Mouse (Mus musculus) adrenal gland, postnatal 25 days (tissue): ENCODE measurements around the gene Ptpn14. TPM values are rescaled to one million over a fixed set of nuclear protein-coding genes. Genes with fewer than 3 reads are reported as not detected.
A peak's percentile ranks its signal among the peaks of the same experiment; 100 is the strongest.
"Not testable (repeated sequence)": the region's sequence is repeated elsewhere in the genome, so short reads cannot be mapped to it uniquely, and the experiment has no call there.

Experiments
- DNase-seq: peaks from one replicate; pipeline ENCODE4 v3.0.0; 2021; ENCODE audit warnings: mixed read lengths
- long read RNA-seq: library from polyadenylated mRNA; stranded (forward); transcript quantifications from one replicate; pipeline ENCODE4 v2.0.0, GENCODE M21; 2021
- total RNA-seq: library from RNA; stranded (reverse); gene quantifications from 2 replicates; pipeline ENCODE4 v1.2.3, GENCODE M21; 2021

Ptpn14 gene
- 17.1 and 23.4 TPM in 2 replicates for total RNA-seq
- long read RNA-seq, partial matches to known transcripts: 1 of 9 reads
- long read RNA-seq, other reads (novel, unspliced or antisense): 7 of 9 reads

DNA sequence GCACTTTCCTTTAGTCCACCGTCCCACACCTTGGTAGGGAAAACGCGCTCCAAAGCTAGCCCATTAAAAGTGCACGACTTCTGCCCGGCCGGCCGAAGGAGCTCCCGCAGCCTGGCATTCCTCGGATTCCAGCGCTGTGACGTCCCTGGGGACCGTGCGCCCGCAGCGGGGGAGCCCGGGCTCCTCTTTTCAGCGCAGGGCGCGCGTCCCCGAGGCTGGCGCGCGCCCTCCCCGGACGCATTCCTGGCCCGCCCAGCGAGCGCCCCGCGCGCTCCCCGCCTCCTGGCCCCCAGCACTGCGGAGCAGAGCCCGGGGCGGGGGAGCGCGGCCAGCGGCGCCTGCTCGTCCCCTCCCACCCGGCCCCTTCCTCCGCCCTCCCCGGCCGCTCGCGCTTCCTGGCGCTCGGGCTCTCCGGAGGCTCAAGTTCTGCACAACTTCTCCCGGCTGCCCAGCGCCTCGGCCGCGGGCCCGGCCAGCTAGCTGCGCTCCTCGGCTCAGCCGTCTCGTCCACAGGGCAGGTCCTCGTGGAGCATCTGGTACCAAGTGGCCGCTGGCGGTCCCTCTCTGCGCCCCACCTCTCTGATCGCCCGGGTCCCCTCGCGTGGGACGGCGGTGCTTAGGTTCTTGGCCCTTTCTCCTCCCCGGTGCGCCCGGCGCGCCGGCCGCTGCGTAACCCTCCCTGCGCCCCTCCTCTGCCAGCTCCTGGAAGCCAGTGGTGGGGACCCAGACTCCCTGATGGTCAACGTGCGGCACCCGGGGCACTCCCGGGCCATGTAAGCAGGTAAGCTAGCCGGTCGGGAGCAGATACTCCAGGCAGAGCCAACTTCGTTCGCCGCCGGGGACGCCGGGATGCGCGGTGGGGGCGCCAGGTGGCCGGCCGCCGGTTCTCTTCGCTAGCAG, at the start of gene Ptpn14:
TSS of gene Ptpn14 (plus strand) at position 385 of the 900 bp plus-strand sequence.
- peak; percentile 92 for DNase-seq

DNA sequence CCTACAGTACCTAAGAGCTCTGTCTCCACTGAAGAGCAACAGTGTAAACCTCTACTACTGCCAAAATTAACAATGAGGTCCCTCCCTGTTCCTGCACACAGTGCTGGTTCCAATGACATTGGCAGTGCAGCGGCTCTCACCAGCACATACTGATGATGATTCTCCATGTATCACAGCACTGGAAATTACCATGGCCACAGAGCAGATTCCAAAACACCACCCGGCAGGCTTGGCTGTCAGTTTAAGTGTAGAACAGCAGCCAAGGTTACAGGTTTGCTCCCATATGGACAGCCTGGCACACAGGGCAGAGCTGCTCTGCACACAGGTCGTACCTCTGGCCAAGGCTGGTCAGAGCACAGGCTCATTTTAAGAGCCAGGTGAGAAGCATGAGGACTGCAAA, 48.5 kb upstream of the Ptpn14 start:
- DNase-seq: no peak

DNA sequence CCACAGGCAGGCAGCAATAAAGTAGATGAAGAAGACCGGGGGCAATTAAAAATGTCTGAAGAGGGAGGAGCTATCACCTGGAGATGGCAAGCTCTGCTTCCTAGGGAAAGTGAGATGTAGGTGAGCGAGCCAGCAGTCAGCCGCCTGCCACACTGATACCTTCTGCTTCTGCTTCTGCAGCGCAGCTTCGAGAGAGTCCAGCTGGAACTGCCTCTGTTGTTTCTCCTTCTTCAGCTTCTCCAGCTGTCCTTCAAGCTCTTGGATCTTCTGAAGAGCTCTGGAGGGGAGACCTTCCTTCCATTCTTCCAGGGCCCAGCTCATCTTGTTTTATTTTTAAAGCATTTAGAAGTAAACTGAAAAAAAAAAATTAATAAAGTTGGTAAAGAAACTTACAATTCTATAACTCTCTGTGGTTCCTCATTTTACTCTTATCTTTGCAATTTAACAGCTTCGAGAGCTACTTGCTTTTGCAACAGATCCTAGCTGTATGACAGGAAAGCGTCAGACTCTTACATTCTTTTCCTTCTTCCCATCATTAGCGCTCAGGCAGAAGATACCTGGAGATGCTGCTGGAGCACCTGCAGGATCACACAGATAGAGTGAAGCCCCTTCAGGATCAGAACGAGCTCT, 43.2 kb upstream of the Ptpn14 start:
- DNase-seq: no peak

DNA sequence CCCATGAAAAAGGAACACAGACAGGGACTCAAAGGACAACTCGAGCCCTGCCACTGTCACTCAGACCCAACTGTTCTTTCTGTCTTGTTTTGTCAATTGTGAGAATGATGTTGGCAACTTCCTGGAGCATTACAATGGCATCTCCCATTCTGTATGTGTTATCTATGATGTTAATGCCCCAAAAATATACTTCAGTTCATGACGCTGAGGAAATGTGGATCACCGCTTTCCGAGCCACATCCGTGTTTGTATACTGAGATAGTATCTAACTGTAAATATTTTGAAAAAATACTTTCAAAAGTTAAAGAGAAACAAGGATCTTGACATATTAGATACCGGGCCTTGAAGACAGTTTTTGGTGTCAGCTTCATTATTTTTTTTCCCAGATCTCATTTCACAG, 42.0 kb upstream of the Ptpn14 start:
- no peak for DNase-seq

DNA sequence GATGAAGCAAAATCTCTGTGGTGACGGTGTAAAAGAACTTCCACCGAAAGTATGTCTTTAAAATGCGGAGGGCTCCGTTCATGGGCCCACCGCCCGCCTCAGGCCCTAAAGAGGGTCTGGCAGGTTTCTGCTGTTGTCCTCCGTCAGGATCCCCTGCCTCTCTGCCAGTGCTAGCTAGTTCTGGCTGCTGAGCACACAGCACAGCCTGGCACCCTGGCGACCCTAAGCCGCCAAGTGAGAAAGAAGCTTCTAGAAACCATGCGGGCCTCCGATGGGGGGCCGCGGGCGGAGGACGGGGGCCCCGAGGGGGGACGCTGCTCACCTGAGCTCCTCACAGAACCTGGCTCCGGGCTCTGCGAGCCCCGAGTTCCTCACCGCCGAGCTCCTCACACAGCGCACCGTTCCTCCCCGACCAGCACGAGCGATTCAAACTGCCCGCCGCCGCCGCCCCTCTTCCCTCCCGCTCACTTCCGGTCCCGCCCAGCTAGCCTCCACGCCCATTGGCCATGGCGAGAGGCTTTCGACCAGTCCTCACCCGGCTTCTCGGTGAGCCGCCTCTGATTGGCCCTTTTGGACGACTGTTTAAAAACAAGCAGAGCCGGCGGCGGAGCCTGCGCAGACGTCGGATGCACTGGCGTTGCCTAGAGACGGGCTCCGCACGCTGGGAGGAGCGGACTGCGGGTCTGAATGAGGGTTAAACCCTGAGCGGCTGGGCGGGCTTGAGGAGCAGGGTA, 40.2 kb upstream of the Ptpn14 start, which contains the start of gene Cenpf:
TSS of gene Cenpf (minus strand) at position 433 of the 734 bp plus-strand sequence.
- DNase-seq: peak; percentile 98

DNA sequence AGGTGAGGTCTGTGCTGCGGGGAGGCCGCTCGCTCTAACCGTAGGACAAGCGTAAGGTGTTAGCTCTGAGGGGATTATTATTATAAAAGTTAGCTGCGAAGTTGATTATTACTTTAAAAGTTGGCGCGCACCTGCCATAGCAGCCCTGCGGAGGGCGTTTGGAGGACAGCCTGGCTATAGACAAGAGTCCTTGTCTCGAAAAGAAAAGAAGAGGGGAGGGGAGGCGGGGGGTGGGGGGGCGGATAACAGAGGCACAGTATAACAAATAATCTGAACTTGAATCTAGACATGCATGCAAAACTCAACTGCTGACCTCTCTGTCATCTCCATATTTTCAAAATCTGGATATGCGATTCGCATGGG, 39.7 kb upstream of the Ptpn14 start:
- no peak for DNase-seq

DNA sequence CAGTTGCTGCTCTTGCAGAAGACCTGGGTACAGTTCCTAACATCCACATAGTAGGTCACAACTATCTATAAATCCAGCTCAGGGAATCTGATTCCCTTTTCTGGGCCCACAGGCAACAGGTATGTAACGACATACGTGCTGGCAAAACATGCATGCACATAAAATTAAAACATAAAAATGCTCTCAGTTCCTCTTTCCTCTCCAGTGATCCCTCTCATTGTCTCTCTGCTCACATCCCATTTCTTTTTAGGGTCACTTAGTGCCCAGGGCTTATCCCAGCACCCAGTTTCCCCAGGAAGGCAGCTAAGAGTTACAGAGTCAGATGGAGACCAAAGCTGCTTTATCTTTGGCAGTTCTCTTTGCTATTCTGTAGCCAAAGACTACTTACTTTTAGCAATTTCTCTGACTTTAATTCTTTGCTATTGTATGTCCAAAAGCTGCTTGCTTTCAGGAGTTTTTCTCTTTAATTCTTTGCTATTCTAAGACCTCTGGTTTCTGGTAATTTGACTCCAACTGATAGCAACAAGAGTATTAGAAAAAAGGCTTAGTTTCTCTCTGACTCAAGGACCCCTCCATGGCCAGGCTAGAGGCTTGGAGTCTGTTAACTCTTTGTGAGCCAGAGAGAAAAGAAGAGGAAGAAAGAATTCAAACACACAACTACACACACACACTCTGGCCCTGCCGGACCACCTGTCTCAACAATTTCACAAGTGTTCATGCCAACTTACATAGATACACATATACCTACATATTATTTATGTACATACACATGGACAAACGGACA, 38.8 kb upstream of the Ptpn14 start:
- no peak for DNase-seq

DNA sequence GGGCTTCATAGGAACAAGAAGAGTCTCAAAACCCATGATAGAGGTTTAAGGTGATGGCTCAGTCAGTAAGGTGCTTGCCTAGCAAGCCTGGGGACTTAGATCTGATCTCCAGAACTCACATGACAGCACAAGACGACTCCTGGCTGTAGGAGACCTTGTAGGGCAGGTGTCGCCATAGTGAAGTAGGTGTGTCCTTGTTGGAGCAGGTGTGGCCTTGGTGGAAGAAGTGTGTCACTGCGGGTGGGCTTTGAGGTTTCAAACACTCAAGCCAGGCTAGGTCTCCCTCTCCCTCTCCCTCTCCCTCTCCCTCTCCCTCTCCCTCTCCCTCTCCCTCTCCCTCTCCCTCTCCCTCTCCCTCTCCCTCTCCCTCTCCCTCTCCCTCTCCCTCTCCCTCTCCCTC, 35.6 kb upstream of the Ptpn14 start:
- not testable (repeated sequence) for DNase-seq

DNA sequence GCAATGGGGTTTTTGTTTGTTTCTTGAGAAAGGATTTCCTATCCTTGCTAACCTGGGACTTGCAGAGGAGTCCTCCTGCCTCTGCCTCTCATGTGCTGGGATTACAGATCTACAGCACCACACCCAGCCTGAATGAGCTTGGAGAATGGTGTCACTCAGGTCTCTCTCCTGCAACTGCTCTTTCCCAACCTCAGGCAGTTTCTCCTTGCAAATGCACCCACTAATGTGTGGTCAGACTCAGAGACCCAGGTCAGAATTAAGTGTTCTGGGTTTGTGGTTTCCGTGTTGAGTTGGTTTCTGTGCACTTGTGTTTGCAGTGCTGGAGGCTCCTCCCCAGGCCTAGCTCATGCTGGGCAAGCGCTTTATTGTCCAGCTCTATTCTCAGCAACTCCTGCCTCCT, 33.7 kb upstream of the Ptpn14 start:
- no peak for DNase-seq

DNA sequence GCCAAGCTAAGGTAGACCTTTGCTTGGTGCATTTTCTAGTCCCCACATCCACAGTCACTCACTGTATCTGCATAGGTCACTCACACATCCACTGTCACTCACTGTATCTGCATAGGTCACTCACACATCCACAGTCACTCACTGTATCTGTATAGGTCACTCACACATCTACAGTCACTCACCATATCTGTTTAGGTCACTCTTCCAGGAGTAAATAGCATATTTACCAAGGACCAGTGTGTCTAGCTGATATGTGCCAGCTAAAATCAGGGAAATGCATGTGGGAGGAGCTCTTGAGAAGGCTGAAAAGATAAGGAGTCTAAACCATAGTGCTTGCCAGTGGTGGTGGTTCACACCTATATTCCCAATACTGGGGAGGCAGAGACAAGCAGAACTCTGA, 32.7 kb upstream of the Ptpn14 start:
- DNase-seq: no peak

DNA sequence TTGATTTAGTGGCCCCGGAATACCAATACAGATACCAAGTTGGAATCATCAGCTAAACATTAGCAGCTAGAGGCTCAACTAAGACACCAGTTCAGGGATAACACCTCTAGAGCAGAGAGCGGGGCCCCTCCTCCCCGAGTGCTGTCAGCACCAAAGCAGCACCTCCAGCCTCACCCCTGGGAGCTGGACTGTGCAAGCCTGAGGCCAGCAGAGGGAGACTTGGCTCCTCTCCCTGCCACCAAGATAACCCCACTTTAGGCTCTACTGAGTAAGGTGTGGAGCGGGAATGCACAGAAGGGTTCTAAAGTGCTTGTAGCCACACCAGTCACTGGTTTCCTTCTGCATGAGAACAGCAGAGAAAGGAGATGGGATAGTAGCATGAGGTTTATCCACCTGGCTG, 29.7 kb upstream of the Ptpn14 start:
- DNase-seq: no peak

DNA sequence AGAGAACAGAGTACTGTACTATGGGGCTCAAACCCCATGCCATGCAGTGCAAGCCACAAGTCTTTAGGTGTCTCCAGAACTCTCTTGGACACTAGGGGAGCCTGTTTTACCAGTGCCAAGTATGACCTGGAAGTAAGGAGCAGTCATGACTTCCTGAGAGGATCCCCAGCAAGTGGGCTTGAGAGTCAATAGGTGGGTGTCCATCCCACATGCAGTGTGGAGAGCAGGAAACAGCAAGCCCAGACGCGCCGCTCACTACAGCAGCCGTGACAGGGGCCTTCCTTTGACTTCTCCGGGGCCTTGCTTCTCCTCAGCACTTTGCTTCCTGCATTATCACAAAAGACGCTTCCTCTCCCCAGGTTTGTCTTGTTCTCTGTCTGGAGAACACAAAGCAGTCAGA, 27.9 kb upstream of the Ptpn14 start:
- DNase-seq: no peak

DNA sequence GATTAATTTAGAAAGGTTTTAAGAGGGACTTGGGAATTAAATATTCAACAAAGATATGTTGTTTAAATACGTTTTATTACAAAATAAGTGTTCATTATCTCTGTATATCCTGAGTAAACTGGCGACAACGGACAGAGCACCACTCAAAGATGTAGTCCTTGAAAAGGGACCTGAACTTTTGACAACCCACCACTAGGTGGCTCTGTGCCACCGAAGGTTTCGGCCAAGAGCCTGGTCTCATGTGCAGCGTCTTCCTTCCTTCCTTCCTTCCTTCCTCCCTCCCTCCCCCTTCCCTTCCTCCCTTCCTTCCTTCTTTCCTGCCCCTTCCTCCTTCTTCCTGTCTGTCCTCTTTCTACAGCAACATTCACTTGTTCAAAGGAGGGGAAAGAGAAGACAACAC, 27.1 kb upstream of the Ptpn14 start:
- peak; percentile 69 for DNase-seq

DNA sequence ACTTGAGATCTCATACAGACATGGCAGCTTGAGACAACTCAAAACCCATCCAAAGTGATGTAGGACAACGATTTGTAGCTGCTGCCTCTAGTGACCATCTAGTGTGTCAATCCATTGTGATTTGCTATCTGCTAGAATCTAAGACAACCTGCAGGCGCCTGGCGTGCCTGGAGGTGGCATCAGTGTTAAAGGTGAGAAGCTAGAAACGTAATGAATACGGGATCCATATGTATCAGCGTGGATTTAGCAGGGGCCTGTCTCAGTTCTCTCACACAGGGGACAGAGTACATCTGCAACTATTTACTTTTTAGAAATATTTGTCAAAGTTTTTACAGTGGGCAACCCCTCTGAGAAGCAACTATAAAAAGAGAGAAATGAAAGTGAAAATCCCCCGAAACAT, 24.9 kb upstream of the Ptpn14 start:
- DNase-seq: no peak

DNA sequence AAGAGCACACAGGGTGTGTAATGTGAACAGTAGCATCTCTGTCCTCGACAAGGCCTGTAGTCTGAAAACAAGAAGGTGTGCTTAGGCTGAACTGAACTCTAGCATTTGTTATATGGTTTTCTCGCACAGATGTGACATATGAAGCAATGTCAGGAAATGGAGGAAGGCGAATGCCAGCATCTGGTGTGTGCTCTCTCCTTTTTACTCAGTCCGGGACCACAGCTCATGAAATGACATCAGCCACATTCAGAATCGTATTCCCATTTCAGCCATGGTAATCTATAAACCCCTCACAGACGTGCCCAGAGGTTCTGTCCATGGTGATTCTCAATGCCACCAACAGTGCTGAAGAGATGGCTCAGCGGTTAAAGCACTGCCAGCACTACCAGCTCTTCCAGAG, 24.5 kb upstream of the Ptpn14 start:
- DNase-seq: no peak

DNA sequence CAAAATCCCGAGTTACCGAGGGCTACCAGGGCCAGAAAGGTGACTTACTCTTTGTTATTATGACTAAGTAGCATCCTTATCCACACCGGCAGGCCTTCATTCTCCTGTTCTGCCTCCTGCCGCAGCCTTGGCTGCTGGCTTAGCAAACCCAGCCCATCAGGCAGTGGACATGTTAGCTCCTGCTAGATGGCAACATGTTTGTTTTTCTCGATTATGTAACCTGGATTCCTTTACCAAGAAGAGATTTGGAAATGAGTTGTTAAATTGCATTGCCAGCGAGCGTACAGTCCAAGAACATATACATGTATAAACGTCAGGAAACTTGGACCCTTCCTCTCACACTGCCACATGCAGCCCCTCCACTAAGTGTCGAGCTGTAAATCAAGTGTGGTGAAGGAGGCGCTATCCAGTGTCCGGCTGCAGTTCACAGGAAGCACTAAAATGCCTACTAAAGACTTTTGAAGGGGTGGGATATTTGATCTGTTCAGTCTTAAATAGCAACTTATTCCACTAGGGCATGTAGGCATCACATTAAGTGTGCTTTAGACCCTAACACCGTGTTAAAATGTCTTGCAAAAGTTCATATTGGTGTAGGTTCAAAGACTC, 21.9 kb upstream of the Ptpn14 start:
- DNase-seq: no peak

DNA sequence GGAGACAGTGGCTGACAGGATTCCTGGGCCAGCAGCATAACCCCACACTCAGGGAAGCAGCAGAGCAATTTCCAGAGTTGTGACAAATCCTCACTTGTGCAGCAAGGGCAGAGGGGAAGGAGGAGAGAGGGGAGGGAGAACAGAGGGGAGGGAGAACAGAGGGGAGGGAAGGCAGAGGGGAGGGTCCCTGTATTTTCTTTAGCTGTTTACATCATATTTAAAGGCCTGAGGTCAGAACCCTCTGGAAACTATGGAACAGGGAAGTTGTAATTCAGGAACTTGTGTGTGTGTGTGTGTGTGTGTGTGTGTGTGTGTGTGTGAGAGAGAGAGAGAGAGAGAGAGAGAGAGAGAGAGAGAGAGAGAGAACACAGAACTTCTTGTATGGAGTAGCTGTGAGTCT, 21.1 kb upstream of the Ptpn14 start:
- no peak for DNase-seq

DNA sequence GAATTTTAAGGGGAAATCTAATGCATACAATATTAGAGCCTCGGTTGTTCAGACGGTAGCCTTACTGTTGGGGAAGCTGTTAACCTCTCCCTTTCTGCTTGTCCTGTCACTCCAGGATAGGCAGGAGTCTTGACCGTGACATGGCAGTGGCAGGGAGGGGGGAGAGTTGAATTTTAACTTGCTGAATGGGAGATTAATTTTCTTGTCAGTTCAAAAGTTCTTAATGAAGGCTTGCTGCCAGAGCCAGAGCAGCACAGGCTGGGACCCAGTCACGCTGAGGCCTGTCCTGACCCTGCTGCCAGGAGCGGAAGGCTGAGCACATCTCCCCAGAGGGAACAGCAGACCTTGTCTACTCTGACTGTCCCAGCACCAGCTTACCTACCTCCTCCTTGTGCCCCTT, 20.6 kb upstream of the Ptpn14 start:
- no peak for DNase-seq

DNA sequence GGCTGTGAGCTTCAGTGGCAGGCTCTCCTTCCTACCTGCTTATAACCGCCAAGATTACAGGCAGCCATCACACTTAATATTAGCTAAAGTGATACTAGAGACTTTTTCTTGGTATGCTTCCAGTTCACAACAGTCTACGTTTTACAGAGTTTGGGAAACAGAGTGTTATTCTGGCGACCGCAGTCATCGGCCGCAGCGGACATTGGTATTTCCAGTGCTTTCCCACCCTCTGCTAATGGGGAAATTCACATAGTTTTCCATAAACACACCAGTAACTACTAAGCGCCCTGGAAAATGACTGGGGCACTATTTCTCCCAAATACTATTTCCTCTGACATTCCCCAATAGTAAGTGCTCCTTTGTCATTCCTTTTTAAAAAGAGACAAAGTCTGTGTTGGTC, 19.1 kb upstream of the Ptpn14 start:
- DNase-seq: no peak

DNA sequence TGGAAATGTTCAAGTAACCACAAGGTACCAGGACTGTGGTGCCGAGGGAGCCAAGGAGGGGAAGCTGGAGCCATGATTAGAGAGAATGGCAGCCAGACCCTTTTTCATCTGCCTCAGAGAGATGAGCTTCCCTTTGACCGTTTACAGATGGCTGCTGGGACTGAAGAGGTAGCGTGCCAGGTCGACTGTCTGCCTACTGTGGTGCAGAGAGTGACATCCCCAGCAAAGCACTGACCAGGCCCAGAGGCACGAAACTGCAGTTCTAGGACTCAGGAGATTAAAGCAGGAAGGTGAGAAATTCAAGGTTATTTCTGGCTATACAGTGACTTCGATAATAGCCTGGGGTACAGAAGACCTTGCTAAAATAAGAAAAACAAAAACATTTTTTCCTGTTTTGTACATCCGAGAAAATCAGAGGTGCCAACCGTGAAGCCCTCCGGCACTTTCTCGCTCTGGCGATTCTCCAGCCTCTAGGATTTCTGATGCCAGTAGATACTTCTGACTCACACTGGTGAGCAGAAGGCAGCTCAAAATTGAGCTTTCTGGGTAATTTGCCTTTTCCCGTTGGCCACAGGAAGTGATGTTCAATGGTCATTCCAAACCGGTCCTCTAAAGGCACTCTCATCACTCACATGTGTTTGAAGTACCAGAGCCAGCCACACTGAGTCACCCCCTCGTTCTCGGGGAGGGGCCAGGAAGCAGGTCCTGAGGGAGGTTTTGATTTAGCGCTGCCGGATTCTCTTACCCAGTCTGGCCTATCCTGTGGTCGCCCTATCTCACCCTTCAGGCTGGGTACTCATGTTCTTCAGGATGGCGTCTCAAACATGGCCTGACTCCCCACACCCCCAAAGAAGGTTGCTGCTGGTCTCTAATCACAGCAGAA, 11.9 kb upstream of the Ptpn14 start:
- peak; percentile 20 for DNase-seq

DNA sequence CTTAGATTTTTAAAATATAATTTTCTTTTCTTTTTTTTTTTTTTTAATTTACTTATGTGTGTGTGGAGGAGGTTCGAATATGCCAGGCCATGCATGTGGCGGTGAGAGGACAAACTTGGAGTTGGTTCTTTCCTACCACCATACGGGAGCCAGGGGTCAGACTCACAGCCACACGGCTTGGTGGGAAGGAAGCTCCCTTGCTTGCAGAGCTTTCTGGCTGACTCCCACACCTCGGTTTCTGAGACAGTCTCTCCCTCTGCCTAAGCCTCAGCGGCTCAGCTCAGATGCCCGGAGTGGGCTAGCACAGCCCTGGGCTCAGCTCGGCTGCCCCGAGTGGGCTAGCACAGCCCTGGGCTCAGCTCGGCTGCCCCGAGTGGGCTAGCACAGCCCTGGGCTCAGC, 10.5 kb upstream of the Ptpn14 start:
- DNase-seq: no peak
